Mouse (Mus musculus): ENCODE results near the gene A830031A19Rik.

- no peak for TF ChIP-seq EP300 (IDR thresholded peaks at IDR 0.05; ENCODE audit: insufficient read depth, low read depth, low read length)
- no peak for TF ChIP-seq CTCF (IDR thresholded peaks at IDR 0.05)
Measured at GRCm38 (mm10) chr11:24059137-24059536, 15.7 kb downstream of the A830031A19Rik start.

Measured in heart, adult 2 months (tissue).